10 mouse cellular contexts compared by ENCODE assay signal in the genomic region with DNA sequence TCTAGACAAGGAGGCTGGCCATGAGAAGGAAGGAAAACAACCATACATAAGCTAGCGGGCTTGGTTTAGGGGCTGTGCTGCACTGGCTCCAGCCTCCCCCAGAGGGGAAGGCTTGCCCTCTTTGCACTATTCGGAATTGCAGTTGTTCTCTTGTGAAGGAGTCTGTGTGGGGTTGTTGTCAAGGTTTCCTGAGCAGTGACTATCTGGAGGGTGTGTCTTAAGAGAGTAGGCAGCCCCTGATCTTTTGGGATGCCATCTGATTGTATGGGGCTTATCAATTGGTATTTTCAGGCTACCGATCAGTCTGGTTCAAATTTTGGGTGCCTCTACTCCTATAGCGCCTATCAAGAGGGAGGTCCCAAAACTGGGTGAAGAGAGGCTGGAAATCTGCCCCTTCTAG. TPM values are rescaled to one million over a fixed set of nuclear protein-coding genes. Genes with fewer than 3 reads are reported as not detected.
DNase-seq lines count a peak whose midpoint lies in the region; ATAC-seq and TF ChIP-seq lines count a peak whose summit lies in the region.
"Had no signal": no experiment of that assay in that cellular context is flagged by ENCODE, and none has a peak within 500 bp of the region (broad histone marks: within the 10 kb centered on the region; RNA-seq: fewer than 3 reads in every experiment).

No protein-coding gene starts in this region.

- no peak for DNase-seq in kidney, postnatal 0 days (ENCODE audit: low spot score)
- DNase-seq in kidney, adult 18-20 months = no peak
- DNase-seq in midbrain, postnatal 0 days (ENCODE audit: low spot score) = no peak
- DNase-seq in left cerebral cortex, postnatal 36 days (ENCODE audit: low spot score in 2 of 2) = no peak
- DNase-seq in adrenal gland, adult 2 months = no peak
- DNase-seq in left cerebral cortex, adult 8-10 months (ENCODE audit: low spot score in 2 of 2) = no peak
- DNase-seq: cerebellum, adult 8-10 months had no signal

- 26% methylated on average over 4 of the region's 4 CpGs for WGBS in kidney, postnatal 0 days
- WGBS in embryonic facial prominence, embryonic 13.5 days = 23% methylated on average over 4 of the region's 4 CpGs
- 9% methylated on average over 4 of the region's 4 CpGs for WGBS in hindbrain, embryonic 13.5 days
- WGBS in midbrain, postnatal 0 days = 24% methylated on average over 4 of the region's 4 CpGs

- intact Hi-C loops in left cerebral cortex, postnatal 36 days (cut with DNase I) = no loop called here

- H3K4me1 ChIP-seq in kidney, postnatal 0 days (replicated peaks; ENCODE audit: insufficient read depth, low read length) = peaks cover 84% of the 10 kb centered on the region
- peaks cover 97% of the 10 kb centered on the region for H3K4me1 ChIP-seq in embryonic facial prominence, embryonic 13.5 days
- H3K4me1 ChIP-seq in hindbrain, embryonic 13.5 days (replicated peaks) = peaks cover 99% of the 10 kb centered on the region
- H3K4me1 ChIP-seq in midbrain, postnatal 0 days (ENCODE audit: insufficient read depth, low read length) = peaks cover 61% of the 10 kb centered on the region

- H3K27me3 ChIP-seq in kidney, postnatal 0 days (ENCODE audit: insufficient read depth, low read length) = no peaks in the 10 kb centered on the region
- 0 out of 2 replicates have a peak, but pooled peaks cover 3% of the 10 kb centered on the region for H3K27me3 ChIP-seq in embryonic facial prominence, embryonic 13.5 days
- peaks cover 7% of the 10 kb centered on the region; the same call in 1 of the 2 replicates for H3K27me3 ChIP-seq in hindbrain, embryonic 13.5 days
- no peaks in the 10 kb centered on the region for H3K27me3 ChIP-seq in midbrain, postnatal 0 days (ENCODE audit: insufficient read depth, low read length)
- H3K27me3 ChIP-seq: Patski had no signal

- no peak for ATAC-seq in kidney, postnatal 0 days (replicated peaks; ENCODE audit: low FRiP score, low read depth)
- ATAC-seq in embryonic facial prominence, embryonic 13.5 days (ENCODE audit: insufficient number of reproducible peaks, insufficient read depth, low FRiP score, low TSS enrichment, low read depth) = no peak
- no peak for ATAC-seq in hindbrain, embryonic 13.5 days (ENCODE audit: low FRiP score)
- no peak for ATAC-seq in midbrain, postnatal 0 days (ENCODE audit: low FRiP score)
- ATAC-seq: Patski had no signal

- peak overlapping the region; percentile 48 for H3K4me2 ChIP-seq in kidney, postnatal 0 days (ENCODE audit: low read length)
- H3K4me2 ChIP-seq in embryonic facial prominence, embryonic 13.5 days = peak overlapping the region; percentile 55
- peak overlapping the region; percentile 51 for H3K4me2 ChIP-seq in hindbrain, embryonic 13.5 days
- H3K4me2 ChIP-seq in midbrain, postnatal 0 days (ENCODE audit: low read depth, low read length, poor library complexity, severe bottlenecking) = peak overlapping the region; percentile 51

- H3K9me3 ChIP-seq in kidney, postnatal 0 days (replicated peaks; ENCODE audit: low read length) = no peaks in the 10 kb centered on the region
- no peaks in the 10 kb centered on the region for H3K9me3 ChIP-seq in embryonic facial prominence, embryonic 13.5 days
- H3K9me3 ChIP-seq in hindbrain, embryonic 13.5 days = no peaks in the 10 kb centered on the region
- no peaks in the 10 kb centered on the region for H3K9me3 ChIP-seq in midbrain, postnatal 0 days (ENCODE audit: low read length)

- peak overlapping the region; percentile 92 for H3K27ac ChIP-seq in kidney, postnatal 0 days
- peak overlapping the region; percentile 83 for H3K27ac ChIP-seq in embryonic facial prominence, embryonic 13.5 days
- H3K27ac ChIP-seq in hindbrain, embryonic 13.5 days = peak overlapping the region; percentile 92
- peak overlapping the region; percentile 77 for H3K27ac ChIP-seq in midbrain, postnatal 0 days (ENCODE audit: low read depth, low read length)

- H3K4me3 ChIP-seq in kidney, postnatal 0 days (replicated peaks; ENCODE audit: low read depth, low read length) = no peak overlapping the region
- H3K4me3 ChIP-seq in embryonic facial prominence, embryonic 13.5 days = peak overlapping the region; percentile 16; the same call in 1 of the 2 replicates
- 0 out of 2 replicates have a peak overlapping the region, but pooled peaks have one; percentile 3 for H3K4me3 ChIP-seq in hindbrain, embryonic 13.5 days
- H3K4me3 ChIP-seq in midbrain, postnatal 0 days (ENCODE audit: low read depth, low read length) = no peak overlapping the region

- H3K36me3 ChIP-seq in kidney, postnatal 0 days (ENCODE audit: insufficient read depth, low read length) = no peaks in the 10 kb centered on the region
- H3K36me3 ChIP-seq in embryonic facial prominence, embryonic 13.5 days = 0 out of 2 replicates have a peak, but pooled peaks cover 2% of the 10 kb centered on the region
- no peaks in the 10 kb centered on the region for H3K36me3 ChIP-seq in hindbrain, embryonic 13.5 days
- peaks cover 1% of the 10 kb centered on the region; the same call in 1 of the 2 replicates for H3K36me3 ChIP-seq in midbrain, postnatal 0 days (ENCODE audit: insufficient read depth, low read length)

- no peak for TF ChIP-seq CTCF in kidney, postnatal 0 days (IDR thresholded peaks at IDR 0.05; ENCODE audit: low read depth)
- no peak for TF ChIP-seq CTCF in midbrain, postnatal 0 days (IDR thresholded peaks at IDR 0.05)

- H3K9ac ChIP-seq in kidney, postnatal 0 days (ENCODE audit: low read depth, low read length) = no peak overlapping the region
- H3K9ac ChIP-seq in embryonic facial prominence, embryonic 13.5 days = peak overlapping the region; percentile 54
- peak overlapping the region; percentile 66; the same call in 1 of the 2 replicates for H3K9ac ChIP-seq in hindbrain, embryonic 13.5 days
- H3K9ac ChIP-seq in midbrain, postnatal 0 days (replicated peaks; ENCODE audit: low read length, poor library complexity, severe bottlenecking) = no peak overlapping the region; the same call in 1 of the 2 replicates

RNA-seq across cellular contexts. Expression of a gene that starts 31.2 kb away (rescaled TPM):
- polyA plus RNA-seq in kidney, postnatal 0 days (2015; fragmentation: Nextera tagmentation; extraction: Ambion mirVana) = 6.4 and 6.7 TPM in 2 replicates
- polyA plus RNA-seq in embryonic facial prominence, embryonic 13.5 days (2015; fragmentation: Nextera tagmentation; extraction: Ambion mirVana) = 12.8 and 14.3 TPM in 2 replicates
- 11.0 and 12.5 TPM in 2 replicates for polyA plus RNA-seq in hindbrain, embryonic 13.5 days (2015; fragmentation: Nextera tagmentation; extraction: Ambion mirVana)
- total RNA-seq in midbrain, postnatal 0 days (2014; rRNA removed) = 105 and 115 TPM in 2 replicates
- polyA plus RNA-seq in midbrain, postnatal 0 days (2015; fragmentation: Nextera tagmentation; extraction: Ambion mirVana) = 9.2 and 11.0 TPM in 2 replicates
- total RNA-seq in left cerebral cortex, postnatal 36 days (2021) = 100 to 1,000 TPM in 1 of 2 experiments, 10 to 100 TPM in 1; 91.3 to 110 TPM
- 10 to 100 TPM; 64.3 to 88.3 TPM for total RNA-seq in adrenal gland, adult 2 months (2021)
- 78.1 and 88.7 TPM in 2 replicates for polyA plus RNA-seq in adrenal gland, adult 2 months (2012; rRNA removed)
- 100 to 1,000 TPM in 2 of 4 experiments, 10 to 100 TPM in 2; 95.7 to 104 (median 99.7) TPM for total RNA-seq in left cerebral cortex, adult 8-10 months (2022)

Comparison
In these comparisons a context has a peak if more than half of its experiments do, and no peak if none do; other contexts are left out.
1. H3K4me3 ChIP-seq: peak in embryonic facial prominence, embryonic 13.5 days (single experiment) and hindbrain, embryonic 13.5 days (single experiment); none in kidney, postnatal 0 days (single experiment) and midbrain, postnatal 0 days (single experiment).
2. H3K9ac ChIP-seq: peak in embryonic facial prominence, embryonic 13.5 days (single experiment) and hindbrain, embryonic 13.5 days (single experiment); none in kidney, postnatal 0 days (single experiment) and midbrain, postnatal 0 days (single experiment).
3. Peak in every context shown above with its lines, with median percentiles within 50 percentile points of each other: H3K27ac ChIP-seq and H3K4me2 ChIP-seq.